Mouse (Mus musculus): ENCODE results near the gene Bmp8b.
"Not testable (repeated sequence)": the region's sequence is repeated elsewhere in the genome, so short reads cannot be mapped to it uniquely, and the experiment has no call there.

The Bmp8b gene

GRCm38 (mm10) chr4:123111275-123111983, 6.5 kb downstream of the Bmp8b start:
- DNase-seq, result not testable (repeated sequence)

GRCm38 (mm10) chr4:123112216-123112764, 7.3 kb downstream of the Bmp8b start:
- DNase-seq, result no peak

- not testable (repeated sequence) for DNase-seq
Observed at GRCm38 (mm10) chr4:123114651-123115050, 9.7 kb downstream of the Bmp8b start.

- DNase-seq, result no peak
Observed at GRCm38 (mm10) chr4:123116011-123116410, 11.0 kb downstream of the Bmp8b start, which contains the start of gene Oxct2b. Gene Oxct2b (plus strand): TSS chr4:123116266.

- DNase-seq, result not testable (repeated sequence)
Observed at GRCm38 (mm10) chr4:123116640-123117039, 11.7 kb downstream of the Bmp8b start.

DNA sequence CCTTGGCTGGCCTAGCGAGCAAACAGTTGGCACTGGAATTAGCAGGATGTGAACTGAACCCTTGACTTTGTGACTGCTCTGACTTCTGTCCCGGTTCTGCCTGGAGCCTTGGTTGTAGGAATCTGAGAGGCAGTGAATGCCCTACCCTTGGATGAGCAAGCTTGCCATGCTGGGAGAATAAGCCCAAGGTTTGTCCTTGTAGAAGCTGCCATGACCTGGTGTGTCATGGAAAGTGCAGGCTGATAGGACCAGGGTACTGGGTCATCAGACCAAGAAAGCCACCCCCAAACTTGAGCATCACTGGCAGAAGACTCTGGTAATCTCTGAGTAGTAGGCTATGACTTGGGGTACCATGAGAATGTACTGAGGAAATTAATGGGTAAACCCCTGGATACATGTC, 16.3 kb downstream of the Bmp8b start:
- DNase-seq, result no peak

DNA sequence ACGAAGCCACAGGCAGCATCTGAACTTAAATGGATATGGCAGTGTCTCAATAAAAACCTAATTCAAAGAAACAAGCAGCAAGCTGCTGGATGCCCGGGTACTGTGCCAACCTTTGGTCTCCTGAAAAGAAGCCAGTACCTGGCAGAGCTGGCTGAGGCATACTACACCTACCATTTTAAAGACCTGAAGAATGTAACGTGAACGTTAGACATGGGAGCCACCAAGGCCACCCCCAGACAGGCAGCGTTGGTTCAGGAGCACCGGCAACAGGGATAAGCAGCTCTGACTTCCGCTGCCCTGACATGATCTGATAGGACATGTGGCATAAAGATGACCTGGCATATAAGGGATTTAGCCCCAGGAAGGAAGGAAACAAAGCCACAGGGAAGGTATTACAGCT, 21.7 kb downstream of the Bmp8b start:
- no peak for DNase-seq

- no peak for DNase-seq
Observed at GRCm38 (mm10) chr4:123127051-123127450, 22.1 kb downstream of the Bmp8b start.

DNA sequence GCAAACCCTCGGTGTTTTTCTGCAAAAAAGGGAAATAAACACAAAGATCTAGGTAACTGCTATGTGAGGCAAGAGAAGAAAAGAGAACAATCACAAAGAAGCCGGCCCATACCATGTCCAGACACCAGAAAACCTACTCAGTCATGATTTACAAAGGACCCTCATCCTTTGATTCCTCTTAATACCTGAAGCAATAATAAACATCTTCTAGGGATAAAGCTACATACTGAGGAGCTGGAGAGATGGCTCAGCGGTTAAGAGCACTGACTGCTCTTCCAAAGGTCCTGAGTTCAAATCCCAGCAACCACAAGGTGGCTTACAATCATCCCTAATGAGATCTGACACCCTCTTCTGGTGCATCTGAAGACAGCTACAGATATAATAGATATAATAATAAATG, 32.6 kb downstream of the Bmp8b start:
- DNase-seq, result no peak

GRCm38 (mm10) chr4:123139513-123140154, 34.7 kb downstream of the Bmp8b start, which contains the start of gene Ppie:
Gene Ppie (minus strand): TSS chr4:123139951.
- peak; percentile 91 for DNase-seq

DNA sequence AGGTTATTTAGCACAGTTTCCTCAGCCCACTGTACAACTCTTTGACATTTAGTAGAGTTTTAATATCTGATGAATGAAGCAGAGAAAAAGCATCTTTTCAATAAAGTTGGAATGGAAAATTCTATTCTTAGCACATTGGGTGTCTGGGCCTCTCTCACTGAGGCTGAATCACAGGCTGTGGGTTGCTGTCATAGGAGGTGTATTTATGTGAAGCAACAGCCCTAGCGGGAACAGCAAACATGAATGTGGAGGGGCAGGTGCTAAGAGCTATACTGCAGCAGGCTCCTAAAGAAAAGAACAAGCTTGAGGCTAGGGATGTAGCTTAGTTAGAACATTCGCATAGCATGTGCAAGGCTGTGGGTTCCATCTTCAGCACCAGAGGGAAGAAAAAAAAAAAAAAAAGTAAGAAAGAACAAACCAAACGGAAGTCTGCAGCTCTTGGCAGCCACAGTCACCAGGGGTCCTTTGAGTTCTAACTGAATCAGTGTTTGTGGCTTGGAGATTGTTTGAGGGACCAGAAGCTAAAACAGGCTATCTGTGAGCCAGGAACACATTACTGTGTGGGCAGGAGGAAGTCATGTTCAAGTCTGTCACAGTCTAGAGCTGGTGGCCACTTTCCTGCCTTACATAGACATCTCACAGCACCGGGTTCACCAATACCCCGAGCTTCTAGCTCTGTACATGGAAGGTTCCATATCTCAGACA, 42.6 kb downstream of the Bmp8b start:
- DNase-seq, result no peak

GRCm38 (mm10) chr4:123152003-123152402, 47.0 kb downstream of the Bmp8b start:
- no peak for DNase-seq

DNA sequence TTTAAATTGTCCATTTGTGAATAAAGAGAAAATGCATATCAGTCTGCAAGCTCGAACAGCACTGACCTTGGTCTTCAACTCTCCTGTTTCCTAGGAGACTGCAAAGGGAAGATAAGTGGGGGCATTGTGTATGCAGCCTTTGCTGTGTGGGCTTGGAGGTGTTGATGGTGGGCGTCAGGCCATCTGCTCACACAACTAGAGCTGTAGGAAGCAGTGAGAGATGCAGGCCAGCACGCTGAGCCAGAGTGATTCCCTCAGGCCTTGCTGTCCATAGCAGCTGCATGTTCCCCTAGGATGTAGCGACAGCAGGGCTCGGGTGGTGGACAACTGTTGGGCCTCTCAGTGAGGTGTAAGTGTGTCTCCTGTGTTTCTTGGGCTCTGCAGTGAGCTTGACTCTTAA, 48.0 kb downstream of the Bmp8b start:
- no peak for DNase-seq

DNA sequence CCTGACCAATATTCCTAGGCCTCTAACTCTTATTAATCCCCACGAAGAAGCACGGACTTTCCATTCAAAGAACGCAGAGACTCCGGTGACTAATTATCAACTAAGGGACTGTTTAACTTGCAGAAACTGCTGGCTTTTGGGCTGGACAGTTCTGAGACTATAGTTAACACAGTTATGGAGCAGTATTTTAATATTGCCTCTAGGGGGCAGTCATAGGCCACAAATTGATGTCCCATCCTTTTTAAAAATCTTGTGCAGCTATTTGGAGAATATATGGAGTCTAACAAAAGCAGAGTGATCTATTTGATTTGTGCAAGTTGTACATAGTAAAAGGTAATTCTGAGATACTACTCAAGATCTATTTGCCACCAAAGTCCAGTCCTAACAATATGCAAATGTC, 50.0 kb downstream of the Bmp8b start:
- no peak for DNase-seq

DNA sequence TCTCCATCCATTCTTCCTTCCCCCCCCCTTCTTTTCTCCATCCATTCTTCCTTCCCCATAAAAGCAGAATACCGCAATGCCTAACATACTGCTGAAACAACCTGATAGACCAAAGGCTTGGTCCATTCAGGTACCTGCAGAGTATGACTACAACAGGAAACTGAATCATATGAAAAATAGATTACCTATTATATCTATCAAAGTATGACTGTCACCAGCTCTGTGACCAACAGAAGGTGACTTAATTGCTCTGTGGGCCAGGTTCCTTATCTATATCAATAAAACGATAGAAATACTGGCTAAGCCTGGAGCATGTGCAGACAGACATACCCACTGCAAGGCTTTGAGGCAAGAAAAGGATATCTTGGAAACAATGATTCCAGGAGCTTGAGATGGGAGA, 50.5 kb downstream of the Bmp8b start:
- no peak for DNase-seq

DNA sequence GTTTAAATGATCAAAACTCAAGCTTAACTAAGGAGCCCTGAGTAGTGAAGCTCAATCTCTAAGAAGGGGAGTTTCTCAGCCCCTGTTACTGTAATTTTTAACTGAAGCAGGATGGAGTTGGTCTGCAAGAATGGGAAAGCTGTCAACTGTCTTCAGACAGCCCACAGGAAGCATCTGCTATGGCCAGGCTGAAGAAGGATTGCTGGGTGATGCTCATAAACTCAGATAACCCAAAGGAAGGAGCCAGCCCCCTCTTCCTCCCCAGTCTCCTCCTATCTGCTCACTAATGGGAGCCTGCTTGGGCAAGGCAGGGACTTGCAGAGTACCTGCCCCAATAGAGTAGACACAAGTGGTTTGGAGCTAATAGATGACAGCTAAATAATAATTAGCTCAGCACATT, 50.9 kb downstream of the Bmp8b start:
- DNase-seq, result no peak

DNA sequence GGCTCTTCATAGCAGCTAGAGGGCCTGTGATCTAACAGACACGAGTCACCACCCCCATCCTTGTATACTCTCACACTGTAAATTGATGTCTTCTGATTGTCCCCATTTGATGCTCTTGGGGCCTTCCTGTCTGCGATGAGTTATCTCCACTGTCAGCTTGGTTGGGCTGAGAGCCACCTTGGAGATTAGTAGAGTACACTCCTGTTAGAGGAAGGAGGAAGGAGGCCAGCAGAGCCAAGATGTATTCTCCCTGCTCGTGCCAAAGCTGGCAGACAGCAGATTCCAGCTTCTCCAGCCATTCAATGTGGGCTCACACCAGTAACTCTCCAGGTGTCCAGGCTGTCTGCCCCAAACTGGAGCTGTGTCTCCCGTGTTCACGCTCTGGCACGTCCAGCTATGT, 55.6 kb downstream of the Bmp8b start:
- DNase-seq, result no peak

- not testable (repeated sequence) for DNase-seq
Observed at GRCm38 (mm10) chr4:123161251-123161650, 56.3 kb downstream of the Bmp8b start.

- DNase-seq, result peak; percentile 19
Observed at GRCm38 (mm10) chr4:123162305-123162917, 57.4 kb downstream of the Bmp8b start.

GRCm38 (mm10) chr4:123164157-123164556, 59.2 kb downstream of the Bmp8b start:
- no peak for DNase-seq

- no peak for DNase-seq
Observed at GRCm38 (mm10) chr4:123171811-123172210, 66.8 kb downstream of the Bmp8b start.

Data from liver (tissue).